Mouse (Mus musculus) ZHBTc4 (cell line): ENCODE data around the gene Hoxd3.

Experiments used
- DNase-seq: peaks from one replicate; pipeline ENCODE4 v3.0.0-alpha.2; 2011; ENCODE audit warnings: low read depth, low spot score

The Hoxd3 gene

DNA sequence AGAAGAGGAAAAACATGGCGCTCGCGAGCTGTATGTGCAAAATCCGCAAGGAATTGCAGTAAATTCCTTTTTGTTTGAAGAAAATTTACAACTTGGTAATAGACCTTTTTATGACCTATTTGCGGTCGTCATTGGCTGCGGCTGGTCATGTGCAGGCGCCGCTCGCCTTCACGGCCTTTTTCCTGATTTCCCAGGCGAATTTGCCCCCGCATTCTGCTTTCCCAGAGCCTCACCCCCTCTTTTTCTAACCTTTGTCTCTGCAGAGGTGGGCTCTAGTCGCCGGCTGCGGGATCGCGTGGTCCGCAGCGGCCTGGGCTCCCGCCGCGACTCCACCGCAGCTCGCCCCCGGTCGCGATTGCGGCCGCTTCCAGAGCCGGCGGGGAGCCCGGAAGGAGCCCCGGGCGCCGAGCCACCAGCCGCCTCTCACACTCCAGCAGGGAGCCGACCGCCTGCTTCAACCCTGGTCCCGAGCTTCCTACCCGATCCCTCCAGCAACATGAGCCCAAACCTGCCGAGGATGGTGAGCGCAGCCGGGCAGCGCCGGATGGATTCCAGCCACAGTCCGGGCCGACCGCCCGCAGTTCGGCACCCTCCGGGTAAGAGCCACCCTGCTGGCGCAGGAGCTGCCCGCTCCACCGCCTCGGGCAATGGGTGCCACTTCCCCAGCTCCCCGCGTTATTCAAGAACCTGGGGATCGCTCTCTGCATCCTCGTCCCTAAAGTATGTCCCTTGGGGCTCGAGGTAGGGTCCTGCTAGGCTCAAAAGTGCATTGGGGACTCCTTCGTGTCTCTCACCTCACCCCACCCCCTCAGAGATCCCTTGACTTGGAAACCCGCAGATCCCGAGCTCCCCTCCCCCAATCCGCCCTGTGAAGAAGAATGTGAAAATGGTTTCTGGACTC, at the start of gene Hoxd3, which contains the start of gene Hoxd4:
Gene Hoxd3, plus strand, starts transcription at position 207 of the 901 bp plus-strand sequence.
Gene Hoxd4, plus strand, starts transcription at position 209 of the 901 bp plus-strand sequence.
- DNase-seq: peak; percentile 78

DNA sequence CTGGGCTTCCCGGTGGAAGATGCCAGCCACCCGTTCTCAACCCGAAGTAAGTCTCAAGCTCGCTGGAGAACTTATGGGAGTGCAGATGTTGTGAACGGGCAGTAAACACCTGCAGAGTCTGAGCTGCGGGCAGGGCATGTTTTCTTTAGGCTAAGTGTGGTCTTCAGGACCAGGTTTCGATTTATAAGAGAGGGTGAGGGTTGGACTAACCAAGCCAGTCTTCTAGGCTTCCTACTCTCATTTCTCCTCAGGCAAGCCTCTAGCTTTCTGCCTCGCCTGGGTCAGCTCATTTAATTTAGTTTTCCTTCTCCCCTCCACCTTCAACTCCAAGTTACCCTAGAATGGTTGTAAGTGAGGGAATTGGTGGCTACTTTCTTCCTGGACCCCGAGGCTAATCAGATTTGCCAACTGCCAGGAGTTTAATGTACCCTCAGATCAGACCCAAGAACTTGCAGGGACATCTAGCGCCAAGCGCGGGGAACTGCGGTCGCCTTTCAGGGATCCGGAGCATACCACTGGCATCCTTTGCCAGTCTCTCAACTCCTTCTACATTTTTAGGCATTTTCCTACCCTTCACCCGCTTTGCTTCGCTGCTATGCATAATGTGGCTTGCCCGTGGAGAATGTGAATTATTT, 48.3 kb upstream of the Hoxd3 start:
- peak; percentile 62 for DNase-seq

DNA sequence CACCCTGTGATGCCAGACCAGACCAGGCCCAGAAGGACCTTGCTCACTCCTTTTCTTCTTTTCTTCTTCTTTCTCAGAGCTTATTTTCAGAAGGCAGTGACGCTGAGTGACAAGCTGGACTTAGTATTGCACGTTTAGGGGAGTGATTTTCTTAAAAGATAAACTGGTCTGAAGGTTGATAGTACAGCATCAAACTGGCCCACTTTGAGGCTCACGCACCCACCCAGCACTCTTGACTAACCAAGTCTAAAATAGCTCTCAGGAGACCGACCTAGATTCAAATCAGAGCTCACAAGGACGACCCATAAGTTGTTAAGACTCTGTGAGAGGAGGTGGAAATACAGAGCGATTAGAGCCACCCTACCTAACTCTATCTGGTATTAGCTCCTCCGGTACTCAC, 45.3 kb upstream of the Hoxd3 start:
- DNase-seq: peak; percentile 9

DNA sequence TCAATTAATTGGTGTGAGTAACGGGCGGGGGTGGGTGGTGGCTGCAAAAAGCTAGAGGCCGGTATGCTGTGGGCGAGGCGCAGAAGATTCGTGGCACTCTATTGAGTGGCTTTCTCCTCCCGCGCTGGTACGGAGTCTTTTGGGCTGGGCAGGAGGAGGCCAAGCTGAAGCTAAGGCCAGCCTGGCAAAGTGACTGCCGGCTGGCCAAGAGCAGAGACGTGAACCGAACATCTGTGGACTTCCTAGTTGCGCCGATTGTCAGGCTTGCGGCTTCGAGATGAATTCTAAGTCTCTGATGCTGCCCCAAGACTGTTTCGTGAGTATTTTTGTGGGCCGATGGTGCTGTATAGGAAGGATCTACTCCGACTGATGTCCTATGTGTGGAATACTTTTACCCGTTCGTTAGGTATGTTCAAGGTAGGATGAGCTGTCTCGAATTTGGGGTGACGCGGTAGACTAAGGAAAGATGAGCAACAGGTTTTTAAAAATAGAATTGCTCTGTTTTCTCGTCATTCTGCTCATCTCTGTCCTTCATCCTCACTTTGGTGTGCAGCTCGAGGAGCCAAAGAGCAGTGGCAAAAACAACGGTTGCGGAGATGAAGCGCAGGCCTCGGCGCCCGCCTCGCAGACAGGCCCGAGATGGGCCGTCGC, 44.4 kb upstream of the Hoxd3 start:
- DNase-seq: peak; percentile 58

DNA sequence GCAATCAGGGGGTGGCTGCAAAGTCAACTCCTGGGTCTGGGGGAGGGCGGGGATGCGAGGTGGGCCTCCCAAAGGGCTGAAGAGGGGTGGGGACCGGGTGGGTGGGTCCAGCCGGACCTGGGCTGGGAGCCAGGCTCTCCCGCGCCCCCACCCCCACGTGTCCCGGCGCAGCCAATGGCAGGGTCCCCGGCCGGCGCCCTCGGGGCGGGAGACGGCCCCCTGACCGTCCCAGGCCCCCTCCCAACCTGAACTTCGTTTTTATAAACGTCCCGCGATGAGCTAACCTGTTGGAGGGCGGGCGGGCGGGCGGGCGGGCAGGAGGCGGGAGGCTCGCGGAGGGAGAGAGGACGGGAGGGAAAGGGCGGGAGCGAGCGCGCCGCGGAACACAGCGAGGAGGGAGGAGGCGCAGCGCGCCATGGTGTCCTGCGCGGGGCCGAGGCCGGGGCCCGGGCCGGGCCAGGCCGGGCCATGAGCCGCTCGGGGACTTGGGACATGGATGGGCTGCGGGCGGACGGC, 43.8 kb upstream of the Hoxd3 start, which contains the start of gene Hoxd13:
Gene Hoxd13, plus strand, starts transcription at position 469 of the 516 bp plus-strand sequence.
- peak; percentile 67 for DNase-seq

DNA sequence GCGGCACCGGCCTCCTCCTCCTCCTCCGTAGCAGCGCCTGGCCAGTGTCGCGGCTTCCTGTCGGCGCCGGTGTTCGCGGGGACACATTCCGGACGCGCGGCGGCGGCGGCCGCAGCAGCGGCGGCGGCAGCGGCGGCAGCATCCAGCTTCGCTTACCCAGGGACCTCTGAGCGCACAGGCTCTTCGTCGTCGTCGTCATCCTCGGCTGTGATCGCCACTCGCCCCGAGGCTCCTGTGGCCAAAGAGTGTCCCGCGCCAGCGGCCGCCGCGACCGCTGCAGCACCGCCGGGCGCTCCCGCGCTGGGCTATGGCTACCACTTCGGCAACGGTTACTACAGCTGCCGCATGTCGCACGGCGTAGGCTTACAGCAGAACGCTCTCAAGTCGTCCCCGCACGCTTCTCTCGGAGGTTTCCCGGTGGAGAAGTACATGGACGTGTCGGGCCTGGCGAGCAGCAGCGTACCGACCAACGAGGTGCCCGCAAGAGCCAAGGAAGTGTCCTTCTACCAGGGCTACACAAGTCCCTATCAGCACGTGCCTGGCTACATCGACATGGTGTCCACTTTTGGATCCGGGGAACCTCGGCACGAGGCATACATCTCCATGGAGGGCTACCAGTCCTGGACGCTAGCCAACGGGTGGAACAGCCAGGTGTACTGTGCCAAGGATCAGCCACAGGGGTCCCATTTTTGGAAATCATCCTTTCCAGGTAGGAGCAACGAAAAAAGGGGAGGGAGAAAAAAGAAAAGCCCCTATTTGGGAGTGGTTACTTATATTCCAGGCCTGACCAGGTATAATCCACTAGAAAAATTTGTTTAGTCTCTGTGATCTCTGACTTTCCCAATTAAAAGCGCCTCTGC, 43.1 kb upstream of the Hoxd3 start:
- peak; percentile 71 for DNase-seq

DNA sequence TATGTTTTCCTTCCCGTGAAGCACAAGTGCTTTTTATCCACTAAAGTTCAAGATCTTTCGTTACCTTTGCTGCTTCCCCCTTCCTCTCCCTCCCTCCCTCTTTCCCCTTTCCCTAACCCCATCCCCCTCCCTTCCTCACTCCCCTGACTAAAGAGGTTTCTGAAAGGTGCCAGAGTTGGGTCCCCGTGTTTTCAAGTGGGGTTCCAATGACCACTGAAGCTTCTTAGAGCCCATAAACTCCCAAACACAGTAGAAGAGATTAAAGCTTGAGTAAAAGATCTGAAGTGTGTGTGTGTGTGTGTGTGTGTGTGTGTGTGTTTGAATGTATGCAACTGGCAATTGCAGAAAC, 42.5 kb upstream of the Hoxd3 start:
- DNase-seq: peak; percentile 39

DNA sequence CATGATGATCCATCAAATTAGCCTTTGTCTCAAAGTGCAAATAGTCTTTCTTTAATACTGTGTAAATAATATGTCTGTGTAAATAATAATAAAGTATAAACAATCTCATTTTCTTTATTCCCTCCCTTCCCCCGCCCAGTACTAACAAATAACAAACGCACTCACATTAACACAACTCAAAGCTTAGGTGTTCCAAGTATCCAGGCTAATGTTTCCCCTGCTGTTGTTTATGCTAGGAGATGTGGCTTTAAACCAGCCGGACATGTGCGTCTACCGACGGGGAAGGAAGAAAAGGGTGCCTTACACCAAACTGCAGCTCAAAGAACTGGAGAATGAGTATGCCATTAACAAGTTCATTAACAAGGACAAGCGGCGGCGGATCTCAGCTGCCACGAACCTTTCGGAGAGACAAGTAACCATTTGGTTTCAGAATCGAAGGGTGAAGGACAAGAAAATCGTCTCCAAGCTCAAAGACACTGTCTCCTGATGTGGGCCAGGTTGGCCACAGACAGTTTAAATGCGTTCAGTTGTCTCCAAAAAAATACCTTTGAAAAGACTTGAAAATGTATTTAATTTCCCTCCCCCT, 42.0 kb upstream of the Hoxd3 start:
- peak; percentile 48 for DNase-seq

DNA sequence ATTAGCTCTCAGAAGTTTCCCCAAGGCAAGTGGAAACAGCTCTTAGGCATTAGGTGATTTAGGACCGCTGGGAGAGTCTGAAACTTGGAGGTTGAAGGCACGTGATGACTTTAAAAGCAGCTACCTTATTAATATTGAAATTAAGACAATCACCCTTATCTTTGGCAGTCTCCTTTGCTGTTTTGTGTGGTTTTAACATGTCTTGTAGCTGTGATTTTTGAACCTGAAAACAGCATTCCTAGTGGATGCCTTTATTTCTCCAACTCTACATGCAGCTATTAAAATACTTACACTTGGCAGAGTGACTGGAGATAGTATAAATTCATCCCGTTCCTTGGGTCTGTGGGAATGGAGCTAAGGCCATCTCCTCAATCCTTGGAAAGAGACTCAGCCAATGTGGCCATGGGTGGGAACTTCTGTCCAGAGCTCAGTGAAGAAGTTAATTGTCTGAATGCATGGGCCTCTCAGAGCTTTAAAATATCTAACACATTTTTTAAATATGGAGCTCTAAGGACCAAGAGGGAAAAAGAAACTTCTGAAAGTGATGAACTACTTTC, 41.0 kb upstream of the Hoxd3 start:
- DNase-seq: no peak

DNA sequence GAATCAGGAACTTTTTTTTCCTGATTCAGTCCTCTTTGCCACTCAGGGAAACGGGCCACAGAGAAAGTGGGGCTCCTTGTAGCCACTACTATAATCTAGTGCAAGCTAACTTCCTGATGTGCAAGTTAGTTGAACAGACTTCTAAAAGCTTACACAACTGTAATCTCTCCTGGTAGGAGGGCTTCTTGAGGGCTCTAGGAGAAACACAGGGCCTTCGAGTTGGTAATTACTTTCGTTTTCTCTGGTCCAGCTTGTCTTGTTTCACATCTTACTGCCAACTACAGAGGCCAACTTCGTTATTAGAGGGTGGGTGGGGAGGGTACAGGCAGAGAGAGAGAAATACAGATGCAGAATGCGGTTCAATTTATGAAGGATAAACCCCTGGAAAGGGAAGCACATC, 39.9 kb upstream of the Hoxd3 start:
- DNase-seq: no peak

DNA sequence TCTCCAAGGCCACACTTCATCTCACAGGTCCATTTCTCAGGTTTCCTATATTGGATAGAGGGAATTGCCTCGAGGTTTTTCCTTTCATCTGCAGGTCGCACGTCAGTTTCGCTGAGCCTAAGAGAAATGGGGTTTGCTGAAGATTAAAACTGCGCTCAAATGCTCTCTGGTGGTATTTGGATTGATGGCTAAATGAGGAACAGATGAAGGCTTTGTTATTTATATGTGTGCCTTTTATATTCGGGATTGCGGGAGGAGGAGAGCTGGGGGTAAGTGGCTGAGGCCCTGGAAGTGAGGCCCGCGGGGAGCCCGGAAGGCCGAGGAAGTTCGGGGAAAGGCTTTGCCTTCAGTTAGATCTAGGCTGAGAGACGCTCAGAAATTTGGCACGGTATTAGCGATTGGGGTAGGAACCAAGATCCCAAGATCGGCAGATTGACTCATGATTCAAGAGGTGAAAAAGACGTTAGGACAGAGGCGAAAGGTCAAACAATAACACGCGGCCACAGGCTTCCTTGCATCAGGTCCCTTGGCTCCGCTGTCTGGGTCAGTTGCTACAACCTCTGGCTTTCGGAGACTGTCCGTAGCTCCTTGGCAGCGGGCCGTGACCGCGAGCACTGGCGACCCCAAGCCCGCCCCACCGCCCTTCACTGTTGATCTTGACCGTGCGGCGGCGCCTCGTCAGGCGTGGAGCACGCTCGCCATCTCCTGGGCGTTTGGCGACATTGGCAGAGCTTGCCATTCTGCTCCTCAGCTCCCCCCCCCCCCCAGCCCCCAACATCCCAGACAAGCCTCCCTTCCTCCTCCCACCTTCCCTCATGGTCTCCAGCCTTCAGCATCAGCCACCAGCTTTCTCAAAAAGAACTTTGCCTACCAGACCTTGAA, 39.0 kb upstream of the Hoxd3 start:
- peak; percentile 90 for DNase-seq

DNA sequence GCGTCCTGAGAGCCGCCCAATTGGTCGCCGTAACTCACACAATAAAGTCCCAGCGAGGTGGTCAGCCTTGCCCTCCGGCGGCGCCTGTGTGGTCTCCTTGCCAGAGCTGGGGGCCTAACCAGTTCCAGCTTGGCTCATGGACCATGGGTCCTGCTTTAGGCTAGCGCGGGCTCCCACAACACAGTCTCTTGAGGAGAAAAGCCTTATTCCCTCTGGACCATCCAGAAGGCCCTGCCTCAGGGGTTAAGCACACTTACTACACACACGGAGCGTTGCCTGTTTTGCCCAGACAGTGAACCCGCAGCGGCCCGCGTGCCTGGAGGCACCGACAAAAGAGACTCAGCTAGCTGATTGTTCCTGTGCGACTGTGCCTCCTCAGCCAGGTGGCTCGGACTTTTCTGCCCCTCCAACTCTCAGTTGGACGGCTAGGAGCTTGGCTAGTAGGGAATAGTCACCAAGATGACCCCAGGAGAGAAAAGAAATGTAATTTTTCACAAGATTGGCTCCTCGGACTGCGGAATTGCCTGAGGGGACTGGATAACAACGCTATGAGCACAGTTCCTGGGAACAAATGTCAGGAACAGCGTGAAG, 37.8 kb upstream of the Hoxd3 start:
- DNase-seq: peak; percentile 38

DNA sequence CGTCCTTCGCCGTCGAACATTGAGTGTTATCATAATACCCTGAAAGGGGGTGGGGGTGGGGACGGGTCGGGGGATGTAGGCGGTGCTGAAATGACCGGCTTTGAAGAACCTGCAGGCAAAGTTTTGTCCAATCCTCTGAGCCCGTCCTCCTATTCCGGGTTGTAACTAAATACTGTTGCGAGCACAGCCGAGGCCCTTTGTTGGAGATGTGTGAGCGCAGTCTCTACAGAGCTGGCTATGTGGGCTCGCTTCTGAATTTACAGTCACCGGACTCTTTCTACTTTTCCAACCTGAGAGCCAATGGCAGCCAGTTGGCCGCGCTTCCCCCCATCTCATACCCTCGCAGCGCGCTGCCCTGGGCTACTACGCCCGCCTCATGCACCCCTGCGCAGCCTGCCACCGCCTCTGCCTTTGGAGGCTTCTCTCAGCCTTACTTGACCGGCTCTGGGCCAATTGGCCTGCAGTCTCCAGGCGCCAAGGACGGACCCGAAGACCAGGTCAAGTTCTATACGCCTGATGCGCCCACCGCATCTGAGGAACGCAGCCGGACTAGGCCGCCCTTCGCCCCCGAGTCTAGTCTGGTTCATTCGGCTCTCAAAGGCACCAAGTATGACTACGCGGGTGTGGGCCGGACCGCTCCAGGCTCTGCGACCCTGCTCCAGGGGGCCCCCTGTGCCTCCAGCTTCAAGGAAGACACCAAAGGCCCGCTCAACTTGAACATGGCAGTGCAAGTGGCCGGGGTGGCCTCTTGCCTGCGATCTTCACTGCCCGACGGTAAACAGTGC, 36.7 kb upstream of the Hoxd3 start, which contains the start of gene Hoxd12:
Gene Hoxd12, plus strand, starts transcription at position 133 of the 785 bp plus-strand sequence.
- DNase-seq: peak; percentile 47

DNA sequence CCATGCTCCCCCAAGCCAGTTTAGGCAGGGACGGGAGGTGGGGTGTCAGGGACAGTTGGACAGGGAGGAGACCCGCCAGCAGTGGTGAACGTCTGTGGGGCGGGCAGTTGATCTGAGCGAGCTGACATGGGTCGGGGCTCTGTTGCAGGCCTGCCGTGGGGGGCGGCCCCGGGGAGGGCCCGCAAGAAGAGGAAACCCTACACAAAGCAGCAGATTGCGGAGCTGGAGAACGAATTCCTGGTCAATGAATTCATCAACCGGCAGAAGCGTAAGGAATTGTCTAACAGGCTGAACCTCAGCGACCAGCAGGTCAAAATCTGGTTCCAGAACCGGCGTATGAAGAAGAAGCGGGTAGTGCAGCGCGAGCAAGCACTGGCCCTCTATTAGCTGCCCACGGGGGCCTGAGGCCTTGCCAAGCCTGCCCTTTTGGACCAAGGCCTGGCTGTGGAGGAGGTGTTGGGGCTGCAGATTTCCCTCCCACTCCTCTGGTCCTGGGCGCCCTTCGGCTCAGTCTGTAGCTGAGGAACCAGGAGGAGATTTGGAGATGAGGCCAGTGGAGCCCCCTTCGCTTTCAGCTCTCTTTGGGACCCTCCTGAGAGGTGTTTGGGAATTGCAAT, 36.0 kb upstream of the Hoxd3 start:
- DNase-seq: no peak

DNA sequence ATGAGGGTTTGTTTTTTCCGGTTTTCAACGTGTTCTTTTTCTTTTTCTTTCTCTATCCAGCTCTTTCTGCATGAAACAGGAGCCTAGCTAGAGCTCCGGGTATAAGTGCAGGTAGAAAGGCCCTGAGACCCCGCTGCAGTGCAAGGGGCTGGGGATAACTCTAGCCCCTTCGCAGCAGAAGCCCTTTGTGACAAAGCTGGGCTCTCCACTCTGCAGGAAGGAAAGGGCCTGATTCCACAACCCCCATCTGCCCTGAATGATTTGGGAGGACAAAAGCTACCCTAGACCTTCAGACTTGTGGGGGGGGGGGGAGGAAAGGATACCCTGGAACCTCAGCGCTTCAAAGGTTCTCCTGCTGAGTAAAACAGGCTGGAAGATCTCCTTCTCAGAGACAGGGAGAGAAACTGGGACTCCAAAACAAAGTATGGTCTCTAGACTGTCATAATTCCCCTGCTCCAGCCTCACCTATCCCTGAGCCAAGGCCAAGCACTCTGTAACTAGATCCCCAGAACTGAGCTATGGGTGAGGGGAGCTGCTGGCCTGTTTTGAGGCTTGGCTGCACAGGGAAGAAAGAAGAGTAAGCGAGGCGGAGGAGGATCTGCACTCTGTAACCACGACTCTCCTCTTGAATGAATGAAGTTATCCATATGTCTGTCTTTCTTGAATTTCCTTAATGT, 35.2 kb upstream of the Hoxd3 start:
- DNase-seq: no peak

DNA sequence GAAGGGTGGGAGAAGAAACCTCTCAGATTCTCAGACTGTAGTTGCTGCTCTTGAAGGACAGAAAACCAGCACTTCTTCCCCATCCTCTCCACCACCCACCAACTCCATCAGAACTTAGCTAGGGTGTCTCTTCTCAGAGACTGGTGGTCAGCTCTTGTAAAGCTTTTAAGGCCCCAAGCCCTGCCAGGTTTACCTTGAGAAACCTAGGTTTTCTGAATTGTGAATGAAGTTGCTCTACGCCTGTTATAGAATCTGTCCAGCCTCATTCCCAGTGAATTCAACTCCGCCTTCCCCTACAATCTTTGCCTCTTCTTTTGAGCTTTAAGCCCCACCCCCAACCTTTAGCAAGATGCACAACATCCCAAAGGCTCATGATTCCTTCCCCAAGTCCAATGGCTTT, 34.6 kb upstream of the Hoxd3 start:
- no peak for DNase-seq
